Mouse (Mus musculus): Measurements from ENCODE around the gene Tfec. TPM values are rescaled to one million over a fixed set of nuclear protein-coding genes. Genes with fewer than 3 reads are reported as not detected.

The Tfec gene
- polyA plus RNA-seq, 1 experiment from 2014 or later, result 0.45 TPM

- Histone ChIP-seq H3K27me3 (ENCODE audit: control insufficient read depth, insufficient read depth, low read length) (no peaks in the 10 kb centered on the region), H3K4me1 (ENCODE audit: control insufficient read depth in 2 of 2, insufficient read depth in 2 of 2, low read length in 2 of 2) (no peaks in the 10 kb centered on the region), H3K9ac (ENCODE audit: low read length) (no peak overlapping the region), H3K4me3 (ENCODE audit: control insufficient read depth in 1 of 2, insufficient read depth in 1 of 2, low read depth in 1 of 2, low read length in 2 of 2) (no peak overlapping the region), H3K27ac (replicated peaks in 1 of 2; ENCODE audit: control insufficient read depth in 1 of 2, insufficient read depth in 1 of 2, low read depth in 2 of 2, low read length in 2 of 2) (no peak overlapping the region), H3K9me3 (ENCODE audit: control insufficient read depth, low read length) (no peaks in the 10 kb centered on the region), H3K36me3 (ENCODE audit: control insufficient read depth, insufficient read depth, low read length) (no peaks in the 10 kb centered on the region), H3K4me2 (ENCODE audit: low read length) (no peak overlapping the region)
- no peak for ATAC-seq (ENCODE audit: insufficient number of reproducible peaks, insufficient read depth, low FRiP score, low read depth)
- WGBS, result 58% methylated on average over 5 of the region's 5 CpGs
Observed at GRCm38 (mm10) chr6:16883537-16884307, 14.5 kb downstream of the Tfec start.

DNA sequence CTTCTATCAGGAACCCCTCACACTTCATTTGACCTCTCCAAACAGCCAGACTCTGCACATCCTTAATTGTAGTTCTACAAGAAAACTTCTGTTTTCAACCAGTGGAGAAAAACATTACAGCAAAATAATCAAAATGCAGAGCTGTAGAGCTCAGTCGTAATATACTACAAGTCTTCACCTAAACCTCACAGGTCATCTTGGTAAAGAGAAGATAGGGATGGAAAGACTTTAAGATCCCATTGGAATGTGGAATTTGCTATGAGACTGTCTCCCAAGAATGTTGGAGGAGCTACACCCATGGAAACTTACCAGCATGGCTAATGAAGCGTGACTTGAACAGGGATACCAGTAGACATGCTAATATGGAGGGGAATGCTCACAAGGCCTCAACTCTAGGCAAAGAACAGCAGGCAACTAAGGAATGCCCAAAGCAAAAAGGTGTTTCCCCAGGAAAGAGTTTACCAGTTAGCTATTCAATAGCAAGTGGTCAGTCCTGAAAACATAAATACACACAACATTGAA, 24.2 kb downstream of the Tfec start:
- H3K36me3 ChIP-seq (ENCODE audit: control insufficient read depth, insufficient read depth, low read length), result no peaks in the 10 kb centered on the region
- no peak overlapping the region for H3K4me3 ChIP-seq (ENCODE audit: control insufficient read depth in 1 of 2, insufficient read depth in 1 of 2, low read depth in 1 of 2, low read length in 2 of 2)
- H3K4me1 ChIP-seq (ENCODE audit: control insufficient read depth in 2 of 2, insufficient read depth in 2 of 2, low read length in 2 of 2), result no peaks in the 10 kb centered on the region
- no peaks in the 10 kb centered on the region for H3K9me3 ChIP-seq (ENCODE audit: control insufficient read depth, low read length)
- 79% methylated on average over 2 of the region's 2 CpGs for WGBS
- H3K4me2 ChIP-seq (ENCODE audit: low read length), result no peak overlapping the region
- no peaks in the 10 kb centered on the region for H3K27me3 ChIP-seq (ENCODE audit: control insufficient read depth, insufficient read depth, low read length)
- ATAC-seq (ENCODE audit: insufficient number of reproducible peaks, insufficient read depth, low FRiP score, low read depth), result no peak
- H3K9ac ChIP-seq (ENCODE audit: low read length), result no peak overlapping the region
- H3K27ac ChIP-seq (replicated peaks in 1 of 2; ENCODE audit: control insufficient read depth in 1 of 2, insufficient read depth in 1 of 2, low read depth in 2 of 2, low read length in 2 of 2), result no peak overlapping the region

- H3K4me2 ChIP-seq (ENCODE audit: low read length), result no peak overlapping the region
- H3K4me1 ChIP-seq (ENCODE audit: control insufficient read depth in 2 of 2, insufficient read depth in 2 of 2, low read length in 2 of 2), result no peaks in the 10 kb centered on the region
- H3K9ac ChIP-seq (ENCODE audit: low read length), result no peak overlapping the region
- H3K27ac ChIP-seq (replicated peaks in 1 of 2; ENCODE audit: control insufficient read depth in 1 of 2, insufficient read depth in 1 of 2, low read depth in 2 of 2, low read length in 2 of 2), result no peak overlapping the region
- no peaks in the 10 kb centered on the region for H3K36me3 ChIP-seq (ENCODE audit: control insufficient read depth, insufficient read depth, low read length)
- H3K4me3 ChIP-seq (ENCODE audit: control insufficient read depth in 1 of 2, insufficient read depth in 1 of 2, low read depth in 1 of 2, low read length in 2 of 2), result no peak overlapping the region
- 35% methylated on average over 2 of the region's 2 CpGs for WGBS
- H3K27me3 ChIP-seq (ENCODE audit: control insufficient read depth, insufficient read depth, low read length), result no peaks in the 10 kb centered on the region
- no peaks in the 10 kb centered on the region for H3K9me3 ChIP-seq (ENCODE audit: control insufficient read depth, low read length)
- ATAC-seq (ENCODE audit: insufficient number of reproducible peaks, insufficient read depth, low FRiP score, low read depth), result no peak
Observed at GRCm38 (mm10) chr6:16870067-16870466, 28.2 kb downstream of the Tfec start.

- H3K4me2 ChIP-seq (ENCODE audit: low read length), result no peak overlapping the region
- H3K9me3 ChIP-seq (ENCODE audit: control insufficient read depth, low read length), result no peaks in the 10 kb centered on the region
- H3K27ac ChIP-seq (replicated peaks in 1 of 2; ENCODE audit: control insufficient read depth in 1 of 2, insufficient read depth in 1 of 2, low read depth in 2 of 2, low read length in 2 of 2), result no peak overlapping the region
- no peak overlapping the region for H3K9ac ChIP-seq (ENCODE audit: low read length)
- no peak overlapping the region for H3K4me3 ChIP-seq (ENCODE audit: control insufficient read depth in 1 of 2, insufficient read depth in 1 of 2, low read depth in 1 of 2, low read length in 2 of 2)
- no peak for ATAC-seq (ENCODE audit: insufficient number of reproducible peaks, insufficient read depth, low FRiP score, low read depth)
- H3K4me1 ChIP-seq (ENCODE audit: control insufficient read depth in 2 of 2, insufficient read depth in 2 of 2, low read length in 2 of 2), result no peaks in the 10 kb centered on the region
- H3K36me3 ChIP-seq (ENCODE audit: control insufficient read depth, insufficient read depth, low read length), result no peaks in the 10 kb centered on the region
- 73% methylated on average over 2 of the region's 2 CpGs for WGBS
- no peaks in the 10 kb centered on the region for H3K27me3 ChIP-seq (ENCODE audit: control insufficient read depth, insufficient read depth, low read length)
Observed at GRCm38 (mm10) chr6:16868314-16868713, 29.9 kb downstream of the Tfec start.

GRCm38 (mm10) chr6:16862753-16863508, 35.3 kb downstream of the Tfec start:
- H3K27me3 ChIP-seq (ENCODE audit: control insufficient read depth, insufficient read depth, low read length), result no peaks in the 10 kb centered on the region
- no peak for ATAC-seq (ENCODE audit: insufficient number of reproducible peaks, insufficient read depth, low FRiP score, low read depth)
- no peak overlapping the region for H3K27ac ChIP-seq (replicated peaks in 1 of 2; ENCODE audit: control insufficient read depth in 1 of 2, insufficient read depth in 1 of 2, low read depth in 2 of 2, low read length in 2 of 2)
- H3K4me3 ChIP-seq (ENCODE audit: control insufficient read depth in 1 of 2, insufficient read depth in 1 of 2, low read depth in 1 of 2, low read length in 2 of 2), result no peak overlapping the region
- WGBS, result 85% methylated on average over 6 of the region's 6 CpGs
- H3K9me3 ChIP-seq (ENCODE audit: control insufficient read depth, low read length), result no peaks in the 10 kb centered on the region
- H3K36me3 ChIP-seq (ENCODE audit: control insufficient read depth, insufficient read depth, low read length), result no peaks in the 10 kb centered on the region
- no peak overlapping the region for H3K4me2 ChIP-seq (ENCODE audit: low read length)
- no peak overlapping the region for H3K9ac ChIP-seq (ENCODE audit: low read length)
- H3K4me1 ChIP-seq (ENCODE audit: control insufficient read depth in 2 of 2, insufficient read depth in 2 of 2, low read length in 2 of 2), result no peaks in the 10 kb centered on the region

DNA sequence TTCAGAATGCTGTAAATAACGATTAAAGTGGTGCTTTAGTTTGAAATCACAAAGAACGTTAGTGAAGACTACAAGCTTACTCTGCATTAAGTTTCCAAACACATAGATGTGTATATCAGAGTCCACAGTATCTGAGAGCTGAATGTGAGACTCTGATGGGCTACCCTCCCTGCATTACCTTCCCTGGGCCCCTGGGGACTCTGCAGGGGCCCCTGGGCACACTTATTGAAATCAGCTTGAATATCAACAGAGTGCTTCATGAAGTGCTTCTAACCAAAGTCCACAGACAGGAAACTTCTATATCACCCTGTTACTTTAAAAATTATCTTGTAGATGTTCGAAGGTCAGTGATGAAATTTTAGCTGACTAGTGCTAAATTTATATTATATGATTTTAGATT, 36.2 kb downstream of the Tfec start:
- WGBS, result 81% methylated on average over 3 of the region's 3 CpGs
- no peaks in the 10 kb centered on the region for H3K9me3 ChIP-seq (ENCODE audit: control insufficient read depth, low read length)
- ATAC-seq (ENCODE audit: insufficient number of reproducible peaks, insufficient read depth, low FRiP score, low read depth), result no peak
- H3K36me3 ChIP-seq (ENCODE audit: control insufficient read depth, insufficient read depth, low read length), result no peaks in the 10 kb centered on the region
- H3K4me2 ChIP-seq (ENCODE audit: low read length), result no peak overlapping the region
- no peaks in the 10 kb centered on the region for H3K27me3 ChIP-seq (ENCODE audit: control insufficient read depth, insufficient read depth, low read length)
- H3K27ac ChIP-seq (replicated peaks in 1 of 2; ENCODE audit: control insufficient read depth in 1 of 2, insufficient read depth in 1 of 2, low read depth in 2 of 2, low read length in 2 of 2), result no peak overlapping the region
- no peak overlapping the region for H3K4me3 ChIP-seq (ENCODE audit: control insufficient read depth in 1 of 2, insufficient read depth in 1 of 2, low read depth in 1 of 2, low read length in 2 of 2)
- no peaks in the 10 kb centered on the region for H3K4me1 ChIP-seq (ENCODE audit: control insufficient read depth in 2 of 2, insufficient read depth in 2 of 2, low read length in 2 of 2)
- H3K9ac ChIP-seq (ENCODE audit: low read length), result no peak overlapping the region

- Histone ChIP-seq H3K9ac (ENCODE audit: low read length) (no peak overlapping the region), H3K27me3 (ENCODE audit: control insufficient read depth, insufficient read depth, low read length) (no peaks in the 10 kb centered on the region), H3K36me3 (ENCODE audit: control insufficient read depth, insufficient read depth, low read length) (no peaks in the 10 kb centered on the region), H3K27ac (replicated peaks in 1 of 2; ENCODE audit: control insufficient read depth in 1 of 2, insufficient read depth in 1 of 2, low read depth in 2 of 2, low read length in 2 of 2) (no peak overlapping the region), H3K4me1 (ENCODE audit: control insufficient read depth in 2 of 2, insufficient read depth in 2 of 2, low read length in 2 of 2) (no peaks in the 10 kb centered on the region), H3K9me3 (ENCODE audit: control insufficient read depth, low read length) (no peaks in the 10 kb centered on the region), H3K4me2 (ENCODE audit: low read length) (no peak overlapping the region), H3K4me3 (ENCODE audit: control insufficient read depth in 1 of 2, insufficient read depth in 1 of 2, low read depth in 1 of 2, low read length in 2 of 2) (no peak overlapping the region)
- no peak for ATAC-seq (ENCODE audit: insufficient number of reproducible peaks, insufficient read depth, low FRiP score, low read depth)
- 85% methylated on average over 7 of the region's 7 CpGs for WGBS
Observed at GRCm38 (mm10) chr6:16855879-16856545, 42.2 kb downstream of the Tfec start.
